Mouse (Mus musculus): ENCODE results near the gene Kcnd2.

The Kcnd2 gene

GRCm38 (mm10) chr6:21424202-21424785, 209.0 kb downstream of the Kcnd2 start:
- no peak for DNase-seq (ENCODE audit: low spot score)

GRCm38 (mm10) chr6:21431120-21431519, 215.8 kb downstream of the Kcnd2 start:
- DNase-seq (ENCODE audit: low spot score) = no peak

DNA sequence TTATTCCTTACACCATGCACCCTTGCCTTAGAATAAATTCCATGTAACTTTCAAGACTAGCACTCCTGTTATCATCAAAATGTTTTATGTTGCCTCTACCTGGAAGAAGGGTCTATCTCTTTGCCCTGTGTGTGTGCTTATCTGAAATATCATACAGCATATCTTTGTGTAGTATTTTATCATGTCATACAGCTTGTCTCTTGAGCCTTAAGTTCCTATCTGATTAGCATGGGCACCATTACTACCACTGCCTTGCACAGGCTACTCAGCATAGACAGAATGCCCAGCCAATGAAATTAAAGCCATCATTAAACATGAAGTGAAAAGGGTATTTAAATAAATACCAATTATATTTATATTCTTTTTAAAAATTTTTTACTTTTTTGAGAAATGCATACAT, 249.4 kb downstream of the Kcnd2 start:
- DNase-seq (ENCODE audit: low spot score) = no peak

DNA sequence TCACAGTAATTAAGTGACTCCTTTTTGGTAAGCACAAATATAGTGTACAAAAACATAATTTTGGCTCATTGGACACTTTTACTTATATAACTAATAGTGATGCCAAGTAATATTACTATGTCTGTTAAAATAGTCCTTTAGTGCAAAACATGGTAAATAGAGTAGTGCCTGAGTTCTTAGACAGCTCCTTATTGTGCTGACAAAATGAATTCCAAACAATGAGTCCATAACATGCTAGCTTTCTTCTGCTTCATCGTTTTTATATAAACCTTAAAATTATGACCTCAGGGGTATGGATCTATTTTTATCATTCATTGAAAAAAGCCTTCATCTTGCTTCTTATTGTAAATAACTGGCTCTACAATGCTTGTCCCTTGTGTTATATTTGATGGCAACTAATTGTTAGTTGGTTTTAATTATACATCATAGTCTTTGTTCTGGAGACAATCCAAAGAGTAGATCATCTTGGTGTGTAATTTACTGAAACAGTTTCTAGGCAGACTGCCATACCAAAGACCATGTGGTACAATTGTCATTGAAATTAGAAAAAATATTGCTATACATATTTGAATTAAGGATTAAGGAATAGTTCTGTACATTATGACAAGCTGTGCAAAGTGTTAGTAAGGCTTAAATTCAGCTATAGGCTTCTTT, 256.7 kb downstream of the Kcnd2 start:
- no peak for DNase-seq (ENCODE audit: low spot score)

DNA sequence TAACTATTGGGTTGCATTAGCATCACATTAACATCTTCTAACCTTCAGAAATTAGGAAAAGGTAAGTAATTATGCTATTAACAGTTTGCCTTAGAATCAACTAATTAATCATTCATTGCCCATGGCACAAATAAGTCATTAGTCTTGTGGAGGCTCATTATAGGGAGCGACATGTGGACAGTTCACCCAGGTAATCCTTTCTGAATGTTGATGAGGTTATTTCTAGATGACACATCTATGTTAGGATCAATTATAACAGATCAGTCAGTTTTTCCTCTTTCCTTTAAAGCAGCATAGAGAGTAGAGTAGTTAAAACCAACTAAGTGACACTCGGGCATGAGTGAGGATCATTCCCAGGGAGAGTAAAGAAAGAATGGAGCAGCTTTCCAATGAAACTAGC, 267.4 kb downstream of the Kcnd2 start:
- no peak for DNase-seq (ENCODE audit: low spot score)

DNA sequence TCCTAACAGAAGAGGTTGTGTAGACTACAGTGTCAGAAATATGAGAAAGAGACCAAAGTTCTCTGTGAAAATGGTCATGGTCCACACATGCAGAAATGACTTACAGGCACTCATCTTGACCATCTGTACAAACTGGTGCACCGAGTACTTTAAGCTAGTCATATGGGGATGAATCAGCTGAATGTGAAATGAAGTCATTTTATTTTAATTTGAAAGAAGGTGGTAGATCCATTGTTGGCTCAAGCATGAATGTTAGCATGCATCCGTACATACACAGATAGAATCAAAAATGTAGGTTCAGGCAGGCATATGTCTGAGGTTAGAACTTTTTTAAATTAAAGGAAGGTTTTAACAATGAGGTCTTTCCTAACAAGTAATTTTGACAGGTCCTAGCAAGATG, 273.2 kb downstream of the Kcnd2 start:
- DNase-seq (ENCODE audit: low spot score) = no peak

DNA sequence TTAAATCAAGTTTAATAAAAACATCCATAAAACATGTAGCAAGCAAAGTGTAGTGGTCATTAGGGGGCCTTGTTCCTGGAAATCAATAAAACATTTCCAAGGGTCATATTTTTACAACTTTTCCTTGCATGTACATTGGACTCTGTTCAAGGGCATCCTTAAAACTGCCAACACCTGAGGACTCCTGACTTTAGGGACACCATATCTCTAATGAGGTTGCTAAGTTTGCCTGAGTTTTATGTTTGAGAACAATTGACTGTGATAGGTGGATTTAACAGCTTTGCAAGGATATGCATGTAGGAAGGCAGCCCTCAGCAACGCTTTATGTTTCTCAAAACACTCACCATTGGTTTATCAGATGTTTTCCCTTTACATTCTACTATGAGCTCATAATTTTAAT, 287.6 kb downstream of the Kcnd2 start:
- DNase-seq (ENCODE audit: low spot score) = no peak

- DNase-seq (ENCODE audit: low spot score) = no peak
These were observed 295.4 kb downstream of the Kcnd2 start for GRCm38 (mm10) chr6:21510621-21511239.

DNA sequence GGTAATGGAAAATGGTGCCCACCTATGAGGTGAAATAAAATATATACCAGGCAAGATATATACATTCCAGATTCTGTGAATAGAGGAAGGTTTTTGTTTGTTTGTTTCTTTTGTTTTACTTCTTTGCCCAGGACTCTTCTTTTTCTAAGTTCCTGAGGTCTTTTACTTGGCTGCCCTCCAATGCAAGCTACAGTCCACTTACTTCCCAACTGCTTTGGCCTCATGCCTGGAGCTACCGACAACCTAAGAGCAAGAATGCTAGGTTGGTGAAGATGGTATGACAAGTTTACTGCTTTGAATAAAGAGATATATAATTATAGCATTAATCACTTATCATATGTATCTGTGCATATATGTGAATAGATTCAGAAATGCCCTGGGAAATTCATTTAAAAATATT, 305.0 kb downstream of the Kcnd2 start:
- no peak for DNase-seq (ENCODE audit: low spot score)

- DNase-seq (ENCODE audit: low spot score) = no peak
These were observed 312.3 kb downstream of the Kcnd2 start for GRCm38 (mm10) chr6:21527489-21528074.

- DNase-seq (ENCODE audit: low spot score) = no peak
These were observed 318.7 kb downstream of the Kcnd2 start for GRCm38 (mm10) chr6:21534009-21534408.

- peak; percentile 37 for DNase-seq (ENCODE audit: low spot score)
These were observed 319.5 kb downstream of the Kcnd2 start for GRCm38 (mm10) chr6:21534820-21535219.

- no peak for DNase-seq (ENCODE audit: low spot score)
These were observed 336.2 kb downstream of the Kcnd2 start for GRCm38 (mm10) chr6:21551501-21551900.

DNA sequence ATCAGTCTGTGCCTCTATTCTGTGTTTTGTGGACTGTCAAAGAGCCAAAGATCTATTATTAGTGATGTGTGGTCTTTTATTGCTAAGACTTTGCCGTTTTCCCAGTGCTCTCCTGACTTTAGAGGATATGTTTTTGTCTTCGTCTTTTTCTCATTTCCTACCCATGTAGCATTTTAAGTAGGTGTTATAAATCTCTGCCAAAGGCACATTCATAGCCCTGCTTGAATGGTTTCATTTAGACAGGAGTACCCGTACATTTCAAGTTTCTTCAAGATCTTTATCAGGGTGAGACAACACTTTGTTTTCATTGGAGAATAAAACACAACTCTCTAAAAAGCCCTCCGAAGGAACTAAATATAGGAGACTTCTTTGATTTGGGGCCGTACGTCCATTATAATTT, 355.7 kb downstream of the Kcnd2 start:
- no peak for DNase-seq (ENCODE audit: low spot score)

- no peak for DNase-seq (ENCODE audit: low spot score)
These were observed 374.9 kb downstream of the Kcnd2 start for GRCm38 (mm10) chr6:21590156-21590555.

GRCm38 (mm10) chr6:21597424-21597823, 382.1 kb downstream of the Kcnd2 start:
- DNase-seq (ENCODE audit: low spot score) = no peak

GRCm38 (mm10) chr6:21609381-21610059, 394.2 kb downstream of the Kcnd2 start:
- no peak for DNase-seq (ENCODE audit: low spot score)

DNA sequence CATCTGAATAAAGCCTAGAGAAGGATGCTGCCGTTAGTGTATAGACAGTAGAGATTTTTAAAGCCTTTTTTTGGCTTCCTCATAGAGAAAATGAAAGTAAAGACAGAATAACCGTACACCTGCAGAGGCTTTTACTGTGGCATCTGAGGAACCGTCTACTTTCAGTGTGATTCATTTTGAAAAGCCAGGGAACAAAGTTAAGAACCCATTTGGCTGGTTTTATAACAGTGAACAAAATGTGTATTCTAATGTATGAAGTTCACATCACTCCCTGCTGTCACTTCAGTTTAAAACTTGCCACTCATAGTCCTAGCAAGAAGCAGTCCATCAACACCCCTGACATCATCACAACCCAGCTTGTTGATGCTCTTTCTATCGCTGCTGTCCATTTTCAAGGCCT, 414.7 kb downstream of the Kcnd2 start:
- no peak for DNase-seq (ENCODE audit: low spot score)

- no peak for DNase-seq (ENCODE audit: low spot score)
These were observed 440.4 kb downstream of the Kcnd2 start for GRCm38 (mm10) chr6:21655681-21656080.

GRCm38 (mm10) chr6:21664135-21664534, 448.8 kb downstream of the Kcnd2 start:
- DNase-seq (ENCODE audit: low spot score) = no peak

GRCm38 (mm10) chr6:21664638-21665037, 449.3 kb downstream of the Kcnd2 start:
- DNase-seq (ENCODE audit: low spot score) = no peak

GRCm38 (mm10) chr6:21684252-21684651, 468.9 kb downstream of the Kcnd2 start:
- no peak for DNase-seq (ENCODE audit: low spot score)

GRCm38 (mm10) chr6:21686388-21686787, 471.1 kb downstream of the Kcnd2 start:
- no peak for DNase-seq (ENCODE audit: low spot score)

All from testis, postnatal 10 days (tissue).